Mouse (Mus musculus): ENCODE data around the gene Pla2g4d. TPM values are rescaled to one million over a fixed set of nuclear protein-coding genes. Genes with fewer than 3 reads are reported as not detected.

Gene Pla2g4d
- polyA plus RNA-seq, 1 experiment from 2014 or later = not detected

DNA sequence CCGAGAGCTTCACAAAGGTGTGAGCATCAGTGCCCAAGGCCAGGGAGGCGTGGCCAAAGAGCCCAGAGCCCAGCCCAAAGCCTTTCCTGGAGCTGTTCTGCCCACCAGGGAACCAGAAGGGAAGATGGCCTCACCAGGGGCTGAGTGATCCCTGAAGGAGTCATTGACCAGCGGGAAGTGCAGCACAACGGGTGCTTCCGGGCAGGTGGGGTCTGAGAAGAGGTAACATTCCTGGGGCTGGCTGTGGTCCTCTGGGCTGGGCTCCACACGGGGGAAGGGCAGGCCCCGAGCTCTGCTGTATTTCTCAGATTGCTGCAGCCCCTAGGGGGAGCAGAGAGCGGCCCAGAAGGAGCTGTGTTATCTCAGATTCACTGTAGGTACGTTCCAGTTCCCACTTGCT is 20.4 kb downstream of the Pla2g4d start:
- no peak overlapping the region for H3K9ac ChIP-seq (ENCODE audit: low read depth, low read length)
- no peak; the same call in 1 of the 2 replicates for ATAC-seq
- H3K9me3 ChIP-seq (ENCODE audit: control insufficient read depth, low read length) = no peaks in the 10 kb centered on the region; the same call in 1 of the 2 replicates
- no peaks in the 10 kb centered on the region for H3K4me1 ChIP-seq (ENCODE audit: control insufficient read depth, insufficient read depth, low read length)
- no peak overlapping the region; the same call in 1 of the 2 replicates for H3K4me2 ChIP-seq (ENCODE audit: low read depth, low read length)
- no peak overlapping the region for H3K27ac ChIP-seq (ENCODE audit: low read length)
- no peaks in the 10 kb centered on the region for H3K27me3 ChIP-seq (replicated peaks; ENCODE audit: control insufficient read depth, insufficient read depth, low read length)
- no peaks in the 10 kb centered on the region for H3K36me3 ChIP-seq (ENCODE audit: control insufficient read depth, insufficient read depth, low read length)
- H3K4me3 ChIP-seq (ENCODE audit: low read length) = peak overlapping the region; percentile 4; the same call in 1 of the 2 replicates
- 5% methylated on average over 9 of the region's 9 CpGs for WGBS

DNA sequence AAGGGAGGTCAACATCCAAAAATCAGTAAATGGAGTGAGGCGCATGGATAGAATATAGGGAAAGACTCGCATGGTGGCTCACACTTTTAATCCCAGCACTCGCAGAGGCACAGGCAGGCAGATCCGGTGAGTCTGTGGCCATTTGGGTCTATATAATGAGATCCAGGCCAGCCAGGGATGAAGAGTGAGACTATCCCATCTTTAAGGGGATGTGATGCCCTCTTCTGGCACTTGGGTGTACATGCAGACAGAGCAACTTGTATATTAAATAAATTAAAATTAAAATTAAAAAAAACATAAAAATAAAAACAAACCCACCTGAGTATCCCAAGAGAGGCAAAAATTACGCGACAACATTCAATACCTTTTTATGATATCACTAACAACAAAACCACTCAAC is 23.5 kb downstream of the Pla2g4d start:
- H3K27ac ChIP-seq (ENCODE audit: low read length) = no peak overlapping the region
- no peak overlapping the region for H3K4me2 ChIP-seq (ENCODE audit: low read depth, low read length)
- no peaks in the 10 kb centered on the region for H3K4me1 ChIP-seq (ENCODE audit: control insufficient read depth, insufficient read depth, low read length)
- no peaks in the 10 kb centered on the region; the same call in 1 of the 2 replicates for H3K9me3 ChIP-seq (ENCODE audit: control insufficient read depth, low read length)
- H3K9ac ChIP-seq (ENCODE audit: low read depth, low read length) = no peak overlapping the region
- H3K27me3 ChIP-seq (replicated peaks; ENCODE audit: control insufficient read depth, insufficient read depth, low read length) = no peaks in the 10 kb centered on the region
- ATAC-seq = no peak
- H3K4me3 ChIP-seq (ENCODE audit: low read length) = no peak overlapping the region
- no peaks in the 10 kb centered on the region for H3K36me3 ChIP-seq (ENCODE audit: control insufficient read depth, insufficient read depth, low read length)
- 73% methylated on average over 6 of the region's 6 CpGs for WGBS

DNA sequence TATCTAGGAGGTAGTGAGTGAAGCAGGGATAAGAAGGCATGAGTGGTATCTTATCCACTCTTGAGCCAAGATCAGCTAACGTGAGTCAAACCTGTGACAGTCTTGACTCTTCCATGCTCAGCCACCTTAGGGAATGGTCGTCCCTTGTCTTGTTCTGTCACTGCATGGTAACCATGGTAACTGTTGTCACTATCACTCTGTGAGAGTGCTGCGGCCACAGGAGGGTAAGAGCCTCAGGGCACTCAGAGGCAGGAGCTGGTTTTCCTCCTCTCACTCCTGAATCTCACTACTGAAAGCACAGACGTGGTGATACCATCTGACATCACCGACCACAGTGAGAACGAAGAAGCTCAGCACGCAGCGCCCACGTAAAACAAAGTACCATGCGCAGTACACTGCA is 24.1 kb downstream of the Pla2g4d start:
- Histone ChIP-seq H3K4me2 (ENCODE audit: low read depth, low read length) (no peak overlapping the region), H3K4me3 (ENCODE audit: low read length) (no peak overlapping the region), H3K4me1 (ENCODE audit: control insufficient read depth, insufficient read depth, low read length) (no peaks in the 10 kb centered on the region), H3K27ac (ENCODE audit: low read length) (no peak overlapping the region), H3K9ac (ENCODE audit: low read depth, low read length) (no peak overlapping the region), H3K27me3 (replicated peaks; ENCODE audit: control insufficient read depth, insufficient read depth, low read length) (no peaks in the 10 kb centered on the region), H3K9me3 (ENCODE audit: control insufficient read depth, low read length) (no peaks in the 10 kb centered on the region; the same call in 1 of the 2 replicates), H3K36me3 (ENCODE audit: control insufficient read depth, insufficient read depth, low read length) (no peaks in the 10 kb centered on the region)
- WGBS = 67% methylated on average over 10 of the region's 10 CpGs
- no peak for ATAC-seq

DNA sequence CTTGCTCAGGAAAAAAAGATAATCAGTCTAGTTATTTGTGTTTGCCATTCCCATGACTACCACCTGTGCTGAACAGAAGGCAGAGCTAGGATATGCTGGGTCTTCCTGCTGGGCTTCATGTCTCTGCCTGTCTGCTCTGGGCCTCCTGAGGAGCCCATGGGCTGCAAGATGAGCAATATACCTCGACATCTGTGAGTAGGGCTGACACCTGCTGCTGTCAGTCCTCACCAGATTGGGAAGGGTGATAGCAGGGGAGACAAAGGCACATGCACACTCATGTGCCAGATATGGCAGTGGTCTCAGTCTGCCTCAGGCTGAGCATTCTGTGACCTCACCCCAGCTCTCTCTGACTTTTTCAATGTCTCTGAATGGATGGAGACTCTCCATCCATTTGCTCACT is 26.1 kb downstream of the Pla2g4d start:
- WGBS = 38% methylated on average over 1 of the region's 1 CpGs
- Histone ChIP-seq H3K27ac (ENCODE audit: low read length) (no peak overlapping the region), H3K36me3 (ENCODE audit: control insufficient read depth, insufficient read depth, low read length) (no peaks in the 10 kb centered on the region), H3K9ac (ENCODE audit: low read depth, low read length) (no peak overlapping the region), H3K9me3 (ENCODE audit: control insufficient read depth, low read length) (no peaks in the 10 kb centered on the region; the same call in 1 of the 2 replicates), H3K27me3 (replicated peaks; ENCODE audit: control insufficient read depth, insufficient read depth, low read length) (no peaks in the 10 kb centered on the region), H3K4me3 (ENCODE audit: low read length) (no peak overlapping the region), H3K4me1 (ENCODE audit: control insufficient read depth, insufficient read depth, low read length) (no peaks in the 10 kb centered on the region), H3K4me2 (ENCODE audit: low read depth, low read length) (no peak overlapping the region)
- ATAC-seq = no peak

DNA sequence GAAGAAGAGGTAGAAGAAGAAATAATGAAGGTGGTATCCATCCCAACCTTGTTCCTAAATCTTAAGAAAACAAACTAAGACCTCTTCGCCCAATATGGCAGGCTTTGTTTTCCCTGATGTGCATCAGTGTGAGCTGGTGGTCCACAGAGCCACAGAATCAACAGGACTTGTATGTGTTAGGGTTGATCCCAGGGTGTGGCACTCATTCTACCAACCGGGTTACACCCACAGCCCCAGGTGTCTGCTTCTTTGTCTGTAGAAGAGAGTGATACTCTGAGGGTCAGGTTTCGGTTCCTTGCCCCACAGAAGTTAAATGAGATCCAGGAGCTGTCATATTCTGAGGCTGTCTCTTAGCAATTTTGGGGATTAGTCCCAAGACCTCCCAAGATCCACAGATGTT is 27.7 kb downstream of the Pla2g4d start:
- Histone ChIP-seq H3K4me2 (ENCODE audit: low read depth, low read length) (no peak overlapping the region), H3K27ac (ENCODE audit: low read length) (no peak overlapping the region), H3K27me3 (replicated peaks; ENCODE audit: control insufficient read depth, insufficient read depth, low read length) (no peaks in the 10 kb centered on the region), H3K36me3 (ENCODE audit: control insufficient read depth, insufficient read depth, low read length) (no peaks in the 10 kb centered on the region), H3K4me3 (ENCODE audit: low read length) (no peak overlapping the region), H3K9ac (ENCODE audit: low read depth, low read length) (no peak overlapping the region), H3K4me1 (ENCODE audit: control insufficient read depth, insufficient read depth, low read length) (no peaks in the 10 kb centered on the region), H3K9me3 (ENCODE audit: control insufficient read depth, low read length) (no peaks in the 10 kb centered on the region; the same call in 1 of the 2 replicates)
- ATAC-seq = no peak
- WGBS = 57% methylated on average over 3 of the region's 3 CpGs

DNA sequence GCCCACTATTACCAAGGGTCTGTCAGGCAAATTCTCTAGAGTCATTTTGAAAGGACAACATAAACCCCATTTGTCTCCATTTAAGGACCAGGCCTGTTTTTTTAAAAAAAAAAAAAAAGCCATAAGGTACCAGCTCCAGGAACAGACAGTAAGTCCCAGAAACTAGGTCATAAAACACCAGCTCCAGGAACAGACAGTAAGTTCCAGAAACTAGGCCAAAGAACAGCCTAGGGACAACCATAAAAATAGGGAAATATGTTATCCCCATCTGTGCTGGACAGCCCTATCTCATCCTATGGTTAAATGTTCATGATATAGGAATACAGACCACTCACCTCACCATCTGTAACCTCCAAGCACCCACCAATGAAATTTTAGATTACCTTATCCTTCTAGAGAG is 32.7 kb downstream of the Pla2g4d start:
- H3K4me1 ChIP-seq (ENCODE audit: control insufficient read depth, insufficient read depth, low read length) = no peaks in the 10 kb centered on the region
- no peak overlapping the region for H3K4me2 ChIP-seq (ENCODE audit: low read depth, low read length)
- no peaks in the 10 kb centered on the region for H3K9me3 ChIP-seq (ENCODE audit: control insufficient read depth, low read length)
- no peak overlapping the region for H3K27ac ChIP-seq (ENCODE audit: low read length)
- no peak for ATAC-seq
- no peaks in the 10 kb centered on the region for H3K36me3 ChIP-seq (ENCODE audit: control insufficient read depth, insufficient read depth, low read length)
- no peak overlapping the region for H3K9ac ChIP-seq (ENCODE audit: low read depth, low read length)
- H3K4me3 ChIP-seq (ENCODE audit: low read length) = no peak overlapping the region
- no peaks in the 10 kb centered on the region for H3K27me3 ChIP-seq (replicated peaks; ENCODE audit: control insufficient read depth, insufficient read depth, low read length)

DNA sequence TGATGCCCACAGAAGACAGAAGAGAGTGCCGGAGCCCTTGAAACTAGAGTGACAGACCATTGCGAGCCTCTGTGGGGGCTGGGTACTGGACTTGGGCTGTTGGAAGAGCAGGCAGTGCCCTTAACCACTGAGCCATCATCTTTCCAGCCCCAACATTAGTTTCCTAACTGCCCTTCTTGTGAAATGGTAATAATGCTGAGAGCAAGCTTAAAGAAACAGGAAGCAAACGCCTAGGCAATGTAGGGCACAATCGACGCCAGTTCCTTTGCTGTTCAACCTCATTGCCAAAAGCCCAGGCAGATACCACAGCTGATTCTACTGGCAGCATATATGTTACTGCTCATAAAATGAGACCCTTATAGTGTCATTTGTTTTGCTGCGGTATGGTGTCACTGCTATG is 36.4 kb downstream of the Pla2g4d start:
- Histone ChIP-seq H3K36me3 (ENCODE audit: control insufficient read depth, insufficient read depth, low read length) (no peaks in the 10 kb centered on the region), H3K27me3 (replicated peaks; ENCODE audit: control insufficient read depth, insufficient read depth, low read length) (no peaks in the 10 kb centered on the region), H3K4me3 (ENCODE audit: low read length) (no peak overlapping the region), H3K4me1 (ENCODE audit: control insufficient read depth, insufficient read depth, low read length) (no peaks in the 10 kb centered on the region), H3K9me3 (ENCODE audit: control insufficient read depth, low read length) (no peaks in the 10 kb centered on the region), H3K4me2 (ENCODE audit: low read depth, low read length) (no peak overlapping the region), H3K9ac (ENCODE audit: low read depth, low read length) (no peak overlapping the region), H3K27ac (ENCODE audit: low read length) (no peak overlapping the region)
- WGBS = 89% methylated on average over 6 of the region's 6 CpGs
- no peak for ATAC-seq

DNA sequence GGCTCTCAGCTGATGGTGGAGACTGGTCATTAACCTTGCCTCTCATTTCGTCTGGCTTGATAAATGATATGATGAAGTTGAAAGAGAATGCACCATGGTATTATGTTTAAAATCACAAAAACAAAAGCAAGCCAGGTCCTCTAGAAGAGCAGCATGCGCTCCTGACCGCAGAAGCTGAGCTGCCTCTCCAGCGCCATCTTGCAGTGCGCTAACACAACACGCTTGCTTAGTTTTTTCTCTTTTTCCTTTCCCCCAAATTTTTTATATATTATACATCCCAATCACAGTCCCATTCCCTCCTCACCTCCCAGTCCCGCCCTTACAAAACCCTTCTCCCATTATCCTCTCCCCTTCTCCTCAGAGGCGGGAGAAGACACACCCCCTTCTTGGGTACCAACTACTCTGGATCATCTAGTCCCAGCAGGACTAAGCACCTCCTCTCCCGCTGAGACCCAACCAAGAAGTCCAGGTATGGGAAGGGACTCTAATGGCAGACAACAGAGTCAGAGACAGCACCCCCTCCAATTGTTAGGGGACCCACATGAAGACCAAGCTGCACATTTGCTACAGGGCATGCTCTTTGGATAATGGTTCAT is 43.5 kb downstream of the Pla2g4d start:
- H3K4me1 ChIP-seq (ENCODE audit: control insufficient read depth, insufficient read depth, low read length) = peaks cover 5% of the 10 kb centered on the region
- H3K36me3 ChIP-seq (ENCODE audit: control insufficient read depth, insufficient read depth, low read length) = no peaks in the 10 kb centered on the region
- ATAC-seq = no peak
- H3K9ac ChIP-seq (ENCODE audit: low read depth, low read length) = no peak overlapping the region; the same call in 1 of the 2 replicates
- WGBS = 20% methylated on average over 9 of the region's 9 CpGs
- no peaks in the 10 kb centered on the region for H3K9me3 ChIP-seq (ENCODE audit: control insufficient read depth, low read length)
- H3K27me3 ChIP-seq (replicated peaks; ENCODE audit: control insufficient read depth, insufficient read depth, low read length) = peaks cover 17% of the 10 kb centered on the region; the same call in 1 of the 2 replicates
- no peak overlapping the region for H3K27ac ChIP-seq (ENCODE audit: low read length)
- H3K4me3 ChIP-seq (ENCODE audit: low read length) = peak overlapping the region; percentile 40
- H3K4me2 ChIP-seq (ENCODE audit: low read depth, low read length) = peak overlapping the region; percentile 72

DNA sequence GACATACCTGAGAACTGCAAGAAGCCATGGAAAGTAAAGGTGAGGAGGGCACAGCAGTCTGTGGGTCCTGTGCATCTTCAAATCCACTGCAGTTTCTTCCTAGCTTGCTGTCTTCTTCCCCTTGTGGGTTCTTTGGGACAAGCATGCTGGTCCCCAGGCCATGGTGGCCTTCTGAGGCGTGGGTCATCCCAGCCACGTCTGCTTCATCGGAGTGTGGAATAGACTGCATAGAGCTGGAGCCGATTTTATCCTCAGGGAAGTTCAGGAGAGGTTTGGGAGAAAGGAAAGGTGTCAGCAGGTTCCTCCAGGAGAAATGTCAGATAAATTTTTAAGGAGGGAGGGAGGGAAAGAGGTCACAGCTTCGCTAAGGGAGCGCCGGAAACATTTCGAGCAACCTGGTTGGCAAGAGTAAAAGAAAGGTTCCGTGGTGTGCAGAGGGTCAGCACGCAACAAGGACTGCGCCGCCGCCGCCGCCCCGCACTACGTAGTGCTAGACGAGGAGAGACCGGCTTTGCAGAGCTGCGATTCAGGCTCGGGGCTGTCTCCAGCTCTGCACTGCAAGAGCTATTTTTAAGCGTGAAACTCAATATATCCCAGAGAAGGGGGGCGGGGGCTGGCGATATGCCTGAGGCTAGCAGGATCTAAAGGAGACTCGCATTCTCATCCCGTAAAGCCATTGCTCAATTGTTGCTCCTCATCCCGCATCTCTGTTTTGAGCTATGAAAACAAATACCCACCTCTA is 44.1 kb downstream of the Pla2g4d start, which contains the start of gene Pla2g4e:
Gene Pla2g4e, minus strand, starts transcription at position 657 of the 742 bp plus-strand sequence.
- peak; percentile 36; the same call in 1 of the 2 replicates for ATAC-seq
- Histone ChIP-seq H3K27me3 (replicated peaks; ENCODE audit: control insufficient read depth, insufficient read depth, low read length) (peaks cover 17% of the 10 kb centered on the region; the same call in 1 of the 2 replicates), H3K36me3 (ENCODE audit: control insufficient read depth, insufficient read depth, low read length) (no peaks in the 10 kb centered on the region), H3K9me3 (ENCODE audit: control insufficient read depth, low read length) (no peaks in the 10 kb centered on the region), H3K4me3 (ENCODE audit: low read length) (peak within 1 kb of the TSS; percentile 40), H3K4me1 (ENCODE audit: control insufficient read depth, insufficient read depth, low read length) (peaks cover 5% of the 10 kb centered on the region), H3K4me2 (ENCODE audit: low read depth, low read length) (peak within 1 kb of the TSS; percentile 72), H3K27ac (ENCODE audit: low read length) (no peak within 1 kb of the TSS), H3K9ac (ENCODE audit: low read depth, low read length) (no peak within 1 kb of the TSS; the same call in 1 of the 2 replicates)
- 6% methylated on average over 27 of the region's 27 CpGs for WGBS
